9 mouse cellular contexts compared by ENCODE assay signal in genomic region chr5:150906053-150907040, GRCm38 (mm10). TPM values are rescaled to one million over a fixed set of nuclear protein-coding genes. Genes with fewer than 3 reads are reported as not detected.
DNase-seq lines count a peak whose midpoint lies in the region; ATAC-seq and TF ChIP-seq lines count a peak whose summit lies in the region.
"Had no signal": no experiment of that assay in that cellular context is flagged by ENCODE, and none has a peak within 500 bp of the region (broad histone marks: within the 10 kb centered on the region; RNA-seq: fewer than 3 reads in every experiment).

No protein-coding gene starts in this region.

- no peak overlapping the region for H3K9ac ChIP-seq in embryonic facial prominence, embryonic 14.5 days (ENCODE audit: low read depth, low read length)
- no peak overlapping the region for H3K9ac ChIP-seq in midbrain, embryonic 15.5 days
- H3K9ac ChIP-seq: liver, embryonic 13.5 days had no signal

- no peak overlapping the region for H3K4me2 ChIP-seq in embryonic facial prominence, embryonic 14.5 days (ENCODE audit: low read depth, low read length)
- H3K4me2 ChIP-seq in midbrain, embryonic 15.5 days: peak overlapping the region; percentile 42
- H3K4me2 ChIP-seq: liver, embryonic 13.5 days had no signal

- 25% methylated on average over 9 of the region's 9 CpGs for WGBS in embryonic facial prominence, embryonic 14.5 days
- WGBS in midbrain, embryonic 15.5 days: 11% methylated on average over 9 of the region's 9 CpGs

- H3K27me3 ChIP-seq in embryonic facial prominence, embryonic 14.5 days (replicated peaks; ENCODE audit: control insufficient read depth, insufficient read depth, low read length): no peaks in the 10 kb centered on the region
- H3K27me3 ChIP-seq in midbrain, embryonic 15.5 days (replicated peaks): no peaks in the 10 kb centered on the region
- H3K27me3 ChIP-seq: liver, embryonic 13.5 days had no signal

- H3K4me3 ChIP-seq in embryonic facial prominence, embryonic 14.5 days (ENCODE audit: low read depth, low read length): no peak overlapping the region
- H3K4me3 ChIP-seq in midbrain, embryonic 15.5 days: peak overlapping the region; percentile 2; the same call in 1 of the 2 replicates
- H3K4me3 ChIP-seq in gastrocnemius, adult 2 months: no peak overlapping the region
- H3K4me3 ChIP-seq: liver, embryonic 13.5 days had no signal

- TF ChIP-seq CTCF in gastrocnemius, adult 2 months (IDR thresholded peaks at IDR 0.05): no peak

- no peaks in the 10 kb centered on the region for H3K36me3 ChIP-seq in embryonic facial prominence, embryonic 14.5 days (ENCODE audit: control insufficient read depth, insufficient read depth, low read length)
- H3K36me3 ChIP-seq in midbrain, embryonic 15.5 days (replicated peaks): no peaks in the 10 kb centered on the region
- H3K36me3 ChIP-seq: liver, embryonic 13.5 days had no signal

- intact Hi-C loops in gastrocnemius, adult 2 months (cut with DNase I): no loop called here

- H3K27ac ChIP-seq in embryonic facial prominence, embryonic 14.5 days (replicated peaks; ENCODE audit: low read depth, low read length): no peak overlapping the region; the same call in 1 of the 2 replicates
- H3K27ac ChIP-seq in midbrain, embryonic 15.5 days: peak overlapping the region; percentile 95
- no peak overlapping the region for H3K27ac ChIP-seq in gastrocnemius, adult 2 months
- H3K27ac ChIP-seq: liver, embryonic 13.5 days had no signal

- 0 out of 2 replicates have a peak, but pooled peaks cover 4% of the 10 kb centered on the region for H3K9me3 ChIP-seq in embryonic facial prominence, embryonic 14.5 days (ENCODE audit: control insufficient read depth, low read length)
- H3K9me3 ChIP-seq in midbrain, embryonic 15.5 days: no peaks in the 10 kb centered on the region

- ATAC-seq in embryonic facial prominence, embryonic 14.5 days (ENCODE audit: low read depth): peak; percentile 91
- ATAC-seq in midbrain, embryonic 15.5 days (replicated peaks): peak; percentile 99

- peak; percentile 17 for DNase-seq in ES-CJ7 (ENCODE audit: low read depth, low spot score)
- peak; percentile 75 for DNase-seq in embryonic facial prominence, embryonic 14.5 days (ENCODE audit: low spot score)
- DNase-seq in layer of hippocampus, adult 11-12 months (ENCODE audit: low spot score): peak; percentile 73
- no peak for DNase-seq in yolk sac, embryonic 10.5 days (ENCODE audit: low spot score)
- no peak for DNase-seq in kidney, adult 18-20 months
- DNase-seq in urinary bladder, postnatal 4 days (ENCODE audit: low spot score in 2 of 2): no peak
- no peak for DNase-seq in gastrocnemius, adult 2 months
- DNase-seq: liver, embryonic 13.5 days had no signal

- H3K4me1 ChIP-seq in embryonic facial prominence, embryonic 14.5 days (ENCODE audit: control insufficient read depth, insufficient read depth, low read length): no peaks in the 10 kb centered on the region
- peaks cover 26% of the 10 kb centered on the region for H3K4me1 ChIP-seq in midbrain, embryonic 15.5 days
- H3K4me1 ChIP-seq: liver, embryonic 13.5 days had no signal

RNA-seq across cellular contexts. Expression of gene Kl, which starts 46.1 kb away (rescaled TPM):
- polyA plus RNA-seq in embryonic facial prominence, embryonic 14.5 days (2014; fragmentation: Nextera tagmentation; extraction: Ambion mirVana): 0.37 and 0.42 TPM in 2 replicates
- 0.64 and 1.1 TPM in 2 replicates for polyA plus RNA-seq in midbrain, embryonic 15.5 days (2015; fragmentation: Nextera tagmentation; extraction: Ambion mirVana)
- under 1 TPM; 0.31 to 0.43 TPM for total RNA-seq in gastrocnemius, adult 2 months (2021)

Comparison
In these comparisons a context has a peak if more than half of its experiments do, and no peak if none do; other contexts are left out.
1. DNase-seq: peak in ES-CJ7 (single experiment), embryonic facial prominence, embryonic 14.5 days (single experiment) and layer of hippocampus, adult 11-12 months (single experiment); none in yolk sac, embryonic 10.5 days (single experiment), kidney, adult 18-20 months (single experiment), urinary bladder, postnatal 4 days (0 of 2) and gastrocnemius, adult 2 months (single experiment).